Comparison of ENCODE assay signal across 8 mouse cellular contexts in the genomic region with DNA sequence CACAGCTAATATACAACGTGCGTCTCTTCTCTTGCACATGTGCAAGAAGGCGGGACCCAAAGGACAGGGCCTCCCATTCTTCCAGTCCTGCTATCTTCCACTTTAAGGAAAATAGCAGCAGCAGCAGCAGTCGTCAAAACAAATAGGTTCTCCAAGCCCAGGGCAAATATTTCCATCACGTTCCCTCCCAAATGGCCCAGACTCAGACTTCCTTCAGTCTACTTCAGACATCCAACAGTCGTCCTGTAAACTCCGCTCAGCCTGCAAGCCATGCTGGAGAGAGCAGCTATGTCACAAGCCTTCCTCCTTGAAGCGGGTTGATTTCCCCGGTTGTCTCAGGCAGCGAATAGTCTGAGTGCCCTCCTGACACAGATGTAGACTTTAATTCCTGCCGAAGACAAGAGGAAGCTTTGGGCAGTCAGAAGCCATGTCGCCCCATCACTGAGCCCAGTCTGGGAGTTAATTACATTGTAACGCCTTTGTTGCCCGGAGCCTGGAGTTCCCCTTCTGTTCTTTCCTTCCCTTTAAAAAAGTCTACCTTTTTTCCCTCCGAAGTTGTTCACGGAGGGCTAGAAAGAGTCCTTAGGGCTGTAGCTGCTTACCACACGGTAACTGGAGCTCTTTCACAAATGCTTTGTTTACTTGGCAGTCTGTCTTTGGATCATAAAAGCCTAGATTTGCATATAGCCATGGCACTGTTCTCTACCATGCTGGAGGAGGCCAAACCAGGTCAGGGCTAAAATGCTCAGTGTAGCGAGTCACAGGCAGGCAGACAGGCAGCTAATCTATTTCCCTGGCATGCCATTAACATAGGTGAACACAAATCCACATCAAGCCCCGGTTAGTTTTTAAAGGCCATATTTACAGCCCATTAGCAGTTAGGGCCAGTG.
DNase-seq lines count a peak whose midpoint lies in the region; ATAC-seq and TF ChIP-seq lines count a peak whose summit lies in the region.

No protein-coding gene starts in this region.

- WGBS in embryonic facial prominence, embryonic 11.5 days = 41% methylated on average over 19 of the region's 19 CpGs
- WGBS in hindbrain, embryonic 11.5 days = 47% methylated on average over 19 of the region's 19 CpGs
- 27% methylated on average over 19 of the region's 19 CpGs for WGBS in limb, embryonic 15.5 days

- peak overlapping the region; percentile 63; the same call in 1 of the 2 replicates for H3K27ac ChIP-seq in ES-E14 (ENCODE audit: insufficient read depth, low read depth, low read length, poor library complexity, severe bottlenecking)
- peak overlapping the region; percentile 56 for H3K27ac ChIP-seq in embryonic facial prominence, embryonic 11.5 days (replicated peaks; ENCODE audit: low read depth, low read length)
- peak overlapping the region; percentile 63 for H3K27ac ChIP-seq in hindbrain, embryonic 11.5 days (ENCODE audit: low read depth, low read length)
- H3K27ac ChIP-seq in limb, embryonic 15.5 days = no peak overlapping the region

- in situ Hi-C loops in ES-E14 (cut with MboI; ENCODE audit: low sequenced_read_pairs in 2 of 2, unreplicated experiment in 2 of 2) = loop anchor here in 1 of 2 experiments (25.0 kb wide), 1 partner anchor 414 kb away; no protein-coding TSS in a partner anchor

- H3K4me2 ChIP-seq in embryonic facial prominence, embryonic 11.5 days (ENCODE audit: low read depth, low read length) = no peak overlapping the region
- 0 out of 2 replicates have a peak overlapping the region, but pooled peaks have one; percentile 5 for H3K4me2 ChIP-seq in hindbrain, embryonic 11.5 days (replicated peaks; ENCODE audit: low read depth, low read length)
- H3K4me2 ChIP-seq in limb, embryonic 15.5 days = peak overlapping the region; percentile 22

- DNase-seq in ES-E14 (ENCODE audit: low read depth, low spot score) = no peak
- DNase-seq in embryonic facial prominence, embryonic 11.5 days (ENCODE audit: low spot score) = peak; percentile 43
- DNase-seq in hindbrain, embryonic 11.5 days (ENCODE audit: low spot score) = peak; percentile 44
- DNase-seq in right cerebral cortex, postnatal 10 days (ENCODE audit: low spot score in 2 of 2) = no peak
- DNase-seq in c-Kit-positive CD71-positive TER-119-positive erythroid progenitor cells, embryonic 14.5 days (ENCODE audit: low spot score) = no peak
- DNase-seq in cerebellum, adult 8-10 months = no peak

- no peak for ATAC-seq in embryonic facial prominence, embryonic 11.5 days (replicated peaks; ENCODE audit: insufficient number of reproducible peaks, low FRiP score, low TSS enrichment, low read depth)
- peak; percentile 27; the same call in 1 of the 2 replicates for ATAC-seq in hindbrain, embryonic 11.5 days (ENCODE audit: low FRiP score)
- no peak for ATAC-seq in limb, embryonic 15.5 days (ENCODE audit: insufficient number of reproducible peaks, low FRiP score, low TSS enrichment, low read depth)
- no peak for ATAC-seq in activated CD4-positive, CD25-positive, alpha-beta regulatory T cell, adult 4 months

- no peaks in the 10 kb centered on the region for H3K9me3 ChIP-seq in ES-E14 (ENCODE audit: control insufficient read depth, insufficient read depth, low read depth, low read length)
- no peaks in the 10 kb centered on the region for H3K9me3 ChIP-seq in embryonic facial prominence, embryonic 11.5 days (replicated peaks; ENCODE audit: control insufficient read depth, low read length)
- no peaks in the 10 kb centered on the region for H3K9me3 ChIP-seq in hindbrain, embryonic 11.5 days (ENCODE audit: control insufficient read depth, low read length)
- no peaks in the 10 kb centered on the region for H3K9me3 ChIP-seq in limb, embryonic 15.5 days

- H3K27me3 ChIP-seq in embryonic facial prominence, embryonic 11.5 days (ENCODE audit: control insufficient read depth, insufficient read depth, low read length) = no peaks in the 10 kb centered on the region
- 0 out of 2 replicates have a peak, but pooled peaks cover 2% of the 10 kb centered on the region for H3K27me3 ChIP-seq in hindbrain, embryonic 11.5 days (ENCODE audit: control insufficient read depth, insufficient read depth, low read length)
- H3K27me3 ChIP-seq in limb, embryonic 15.5 days = no peaks in the 10 kb centered on the region

- H3K4me3 ChIP-seq in ES-E14 (ENCODE audit: insufficient read depth in 1 of 2, low read depth in 1 of 2, low read length in 2 of 2, poor library complexity in 1 of 2, severe bottlenecking in 1 of 2) = no peak overlapping the region
- no peak overlapping the region for H3K4me3 ChIP-seq in embryonic facial prominence, embryonic 11.5 days (ENCODE audit: low read depth, low read length)
- H3K4me3 ChIP-seq in hindbrain, embryonic 11.5 days (ENCODE audit: low read depth, low read length) = no peak overlapping the region
- H3K4me3 ChIP-seq in limb, embryonic 15.5 days = no peak overlapping the region

- peak overlapping the region; percentile 62; the same call in 1 of the 2 replicates for H3K9ac ChIP-seq in ES-E14 (ENCODE audit: insufficient read depth, low read depth, low read length, poor library complexity, severe bottlenecking)
- H3K9ac ChIP-seq in embryonic facial prominence, embryonic 11.5 days (replicated peaks; ENCODE audit: low read length) = peak overlapping the region; percentile 37; the same call in 1 of the 2 replicates
- 0 out of 2 replicates have a peak overlapping the region, but pooled peaks have one; percentile 11 for H3K9ac ChIP-seq in hindbrain, embryonic 11.5 days (ENCODE audit: low read depth, low read length)
- H3K9ac ChIP-seq in limb, embryonic 15.5 days = no peak overlapping the region

- H3K36me3 ChIP-seq in ES-E14 (ENCODE audit: control insufficient read depth, insufficient read depth, low read length, poor library complexity, severe bottlenecking) = no peaks in the 10 kb centered on the region
- no peaks in the 10 kb centered on the region for H3K36me3 ChIP-seq in embryonic facial prominence, embryonic 11.5 days (replicated peaks; ENCODE audit: control insufficient read depth, insufficient read depth, low read depth, low read length)
- no peaks in the 10 kb centered on the region for H3K36me3 ChIP-seq in hindbrain, embryonic 11.5 days (ENCODE audit: control insufficient read depth, insufficient read depth, low read length)
- no peaks in the 10 kb centered on the region for H3K36me3 ChIP-seq in limb, embryonic 15.5 days

- peaks cover 0 to 19% of the 10 kb centered on the region in 2 experiments; a peak in 2 of 4 replicates for H3K4me1 ChIP-seq in ES-E14 (ENCODE audit: control insufficient read depth in 2 of 2, insufficient read depth in 2 of 2, low read length in 2 of 2, poor library complexity in 1 of 2)
- no peaks in the 10 kb centered on the region; the same call in 1 of the 2 replicates for H3K4me1 ChIP-seq in embryonic facial prominence, embryonic 11.5 days (ENCODE audit: control insufficient read depth, insufficient read depth, low read length)
- peaks cover 4% of the 10 kb centered on the region; the same call in 1 of the 2 replicates for H3K4me1 ChIP-seq in hindbrain, embryonic 11.5 days (replicated peaks; ENCODE audit: control insufficient read depth, insufficient read depth, low read length)
- H3K4me1 ChIP-seq in limb, embryonic 15.5 days = peaks cover 14% of the 10 kb centered on the region

TF ChIP-seq in ES-E14, 5 proteins besides CTCF, POLR2A, EP300 and RAD21:
- no peak for TF ChIP-seq MAFK (IDR thresholded peaks at IDR 0.05; ENCODE audit: insufficient read depth, low read depth, low read length)
- TF ChIP-seq ZC3H11A (IDR thresholded peaks at IDR 0.05; ENCODE audit: borderline replicate concordance, low read depth, low read length) = no peak
- TF ChIP-seq ZNF384 (IDR thresholded peaks at IDR 0.05; ENCODE audit: low read depth, low read length) = no peak
- TF ChIP-seq CHD2 (IDR thresholded peaks at IDR 0.05; ENCODE audit: low read depth, low read length) = no peak
- no peak for TF ChIP-seq HCFC1 (IDR thresholded peaks at IDR 0.05; ENCODE audit: borderline replicate concordance, insufficient read depth, low read length)

Comparison
In these comparisons a context has a peak if more than half of its experiments do, and no peak if none do; other contexts are left out.
1. DNase-seq: peak in embryonic facial prominence, embryonic 11.5 days (single experiment) and hindbrain, embryonic 11.5 days (single experiment); none in ES-E14 (single experiment), right cerebral cortex, postnatal 10 days (0 of 2), c-Kit-positive CD71-positive TER-119-positive erythroid progenitor cells, embryonic 14.5 days (single experiment) and cerebellum, adult 8-10 months (single experiment).